Mouse (Mus musculus): ENCODE measurements around the gene Slc22a15.

The Slc22a15 gene

GRCm38 (mm10) chr3:101895376-101895910 lies 28.8 kb downstream of the Slc22a15 start:
- no peak for TF ChIP-seq GATA4 (IDR thresholded peaks at IDR 0.05; ENCODE audit: insufficient replicate concordance, low read length)

GRCm38 (mm10) chr3:101885591-101885990 lies 38.7 kb downstream of the Slc22a15 start:
- no peak for TF ChIP-seq GATA4 (IDR thresholded peaks at IDR 0.05; ENCODE audit: insufficient replicate concordance, low read length)

DNA sequence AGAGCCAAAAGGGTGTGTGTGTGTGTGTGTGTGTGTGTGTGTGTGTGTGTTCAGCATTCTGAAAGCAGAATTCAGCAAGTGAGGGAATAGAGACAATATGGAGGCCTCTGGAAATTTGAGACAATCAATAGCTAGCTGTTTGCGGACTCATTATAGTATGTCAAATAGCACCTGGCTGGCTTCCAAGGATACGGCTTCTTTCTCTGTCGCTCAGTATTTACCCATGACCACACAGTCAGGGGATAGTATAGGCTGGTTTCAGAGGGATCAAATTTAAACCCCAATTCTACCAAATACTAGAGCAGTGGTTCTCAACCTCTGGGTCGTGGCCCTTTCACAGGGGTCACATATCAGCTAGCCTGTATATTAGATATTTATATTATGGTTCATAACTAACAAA lies 39.2 kb downstream of the Slc22a15 start:
- no peak for TF ChIP-seq GATA4 (IDR thresholded peaks at IDR 0.05; ENCODE audit: insufficient replicate concordance, low read length)

GRCm38 (mm10) chr3:101883902-101884301 lies 40.4 kb downstream of the Slc22a15 start:
- no peak for TF ChIP-seq GATA4 (IDR thresholded peaks at IDR 0.05; ENCODE audit: insufficient replicate concordance, low read length)

DNA sequence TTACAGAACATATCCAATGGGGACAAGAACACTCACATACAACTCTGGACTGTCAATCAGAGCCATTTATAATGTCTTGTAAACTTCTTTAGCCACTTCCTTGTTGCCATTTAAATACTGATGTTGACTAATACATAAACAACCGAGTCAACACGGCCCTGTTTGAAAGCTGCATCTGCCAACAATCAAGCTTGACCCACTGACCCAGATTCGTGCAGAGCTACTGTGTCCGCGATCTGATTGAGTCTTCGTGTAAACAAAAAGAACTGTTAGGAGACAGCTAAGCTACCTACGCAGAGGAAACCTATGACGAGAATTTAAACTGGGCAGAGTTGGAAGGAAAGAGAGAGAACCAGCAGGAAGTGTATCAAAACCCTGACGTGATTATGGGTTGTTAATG lies 42.5 kb downstream of the Slc22a15 start:
- TF ChIP-seq GATA4 (IDR thresholded peaks at IDR 0.05; ENCODE audit: insufficient replicate concordance, low read length) = no peak

- no peak for TF ChIP-seq GATA4 (IDR thresholded peaks at IDR 0.05; ENCODE audit: insufficient replicate concordance, low read length)
These were observed 43.4 kb downstream of the Slc22a15 start for GRCm38 (mm10) chr3:101880818-101881217.

DNA sequence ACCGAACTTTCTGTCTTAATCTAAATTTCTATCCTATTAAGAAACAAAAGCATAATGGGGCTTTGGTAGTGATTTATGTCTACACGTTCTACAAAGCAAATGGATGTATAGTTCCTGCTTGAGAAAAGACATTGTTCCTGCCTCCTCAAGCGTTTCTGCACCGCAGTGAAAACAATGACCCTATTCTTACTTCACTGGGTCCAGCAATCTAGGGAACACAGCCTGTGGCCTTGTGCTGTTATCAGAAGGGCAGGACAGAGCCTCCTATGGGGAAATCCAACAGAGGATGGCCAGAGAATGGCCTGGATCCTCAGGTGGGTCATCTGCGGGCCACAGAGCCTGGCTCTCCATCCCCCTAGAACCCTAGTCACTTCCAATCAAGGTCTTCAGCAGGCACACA lies 46.1 kb downstream of the Slc22a15 start:
- TF ChIP-seq GATA4 (IDR thresholded peaks at IDR 0.05; ENCODE audit: insufficient replicate concordance, low read length) = no peak

GRCm38 (mm10) chr3:101876459-101877285 lies 47.6 kb downstream of the Slc22a15 start:
- TF ChIP-seq GATA4 (IDR thresholded peaks at IDR 0.05; ENCODE audit: insufficient replicate concordance, low read length) = no peak

DNA sequence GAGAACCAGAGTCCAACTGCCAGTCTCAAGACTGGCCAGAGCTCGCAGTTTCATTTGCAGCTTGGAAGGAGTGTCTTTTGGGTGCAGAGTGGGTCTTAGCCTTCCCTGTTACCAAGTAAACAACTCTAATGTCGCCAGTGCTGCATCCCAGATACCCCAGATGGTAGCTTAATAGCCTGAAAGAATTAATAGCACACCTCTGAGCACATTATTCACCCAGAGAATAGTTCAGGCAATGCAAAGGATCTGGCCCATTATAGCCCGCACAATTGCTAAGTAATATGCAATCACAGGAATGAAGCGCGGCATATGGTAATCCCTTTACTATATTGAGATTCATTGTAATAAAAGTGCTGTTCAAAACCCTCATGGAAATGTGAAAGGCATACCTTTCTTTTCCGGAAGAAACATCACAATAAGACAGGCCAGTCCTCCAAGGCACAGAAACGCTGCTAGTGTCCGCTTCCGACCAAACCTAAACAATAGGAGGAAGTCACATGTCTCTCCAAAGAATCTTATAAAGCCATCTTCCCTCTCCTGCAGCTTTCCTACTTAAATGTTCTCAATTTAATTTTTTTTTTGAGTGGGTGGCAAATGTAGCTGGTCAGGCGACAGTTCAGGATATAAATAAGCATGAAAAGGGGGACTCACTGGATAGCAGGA lies 48.9 kb downstream of the Slc22a15 start:
- TF ChIP-seq GATA4 (IDR thresholded peaks at IDR 0.05; ENCODE audit: insufficient replicate concordance, low read length) = 0 out of 2 replicates have a peak, but pooled peaks have one; percentile 19

GRCm38 (mm10) chr3:101873061-101873675 lies 51.1 kb downstream of the Slc22a15 start:
- TF ChIP-seq GATA4 (IDR thresholded peaks at IDR 0.05; ENCODE audit: insufficient replicate concordance, low read length) = no peak

DNA sequence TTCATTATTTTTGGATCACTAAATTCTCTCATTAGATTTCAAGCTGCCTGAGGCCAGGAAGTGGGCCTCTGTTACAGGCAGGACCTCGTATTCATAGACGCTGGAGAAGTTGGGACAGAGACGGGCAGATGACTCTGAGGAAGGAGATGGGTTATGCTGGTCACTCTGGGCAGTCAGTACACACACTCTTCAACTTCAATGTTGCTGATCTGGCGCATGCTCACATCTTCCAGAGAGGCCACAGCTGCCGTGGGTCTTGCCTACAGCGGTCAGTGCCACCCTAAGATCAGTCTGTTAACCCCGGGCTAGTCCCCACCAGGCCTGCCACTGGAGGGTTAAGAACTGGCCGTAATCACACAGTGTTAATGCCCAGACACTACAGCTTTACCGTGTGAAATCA lies 52.3 kb downstream of the Slc22a15 start:
- TF ChIP-seq GATA4 (IDR thresholded peaks at IDR 0.05; ENCODE audit: insufficient replicate concordance, low read length) = no peak

DNA sequence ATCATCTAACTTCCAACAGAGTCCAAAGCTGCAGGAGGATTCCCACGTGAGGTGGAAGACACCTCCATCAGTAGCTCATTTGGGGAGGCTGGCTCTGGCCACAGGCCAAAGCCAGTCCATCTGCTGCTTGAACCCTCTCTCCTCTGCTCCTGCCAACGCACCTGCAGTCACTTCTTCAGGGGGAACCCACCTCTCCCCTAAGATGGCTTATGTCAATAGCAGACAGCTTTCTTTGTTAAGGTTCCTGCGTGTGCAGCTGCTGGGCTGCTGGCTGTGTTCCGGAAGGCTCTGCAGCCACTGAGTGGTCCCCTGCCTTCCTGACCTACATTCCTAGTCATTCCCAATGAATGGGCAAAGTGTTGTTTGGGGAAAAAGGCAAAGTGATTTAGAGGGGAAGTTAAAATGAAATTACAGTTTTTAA lies 57.2 kb downstream of the Slc22a15 start:
- TF ChIP-seq GATA4 (IDR thresholded peaks at IDR 0.05; ENCODE audit: insufficient replicate concordance, low read length) = no peak

DNA sequence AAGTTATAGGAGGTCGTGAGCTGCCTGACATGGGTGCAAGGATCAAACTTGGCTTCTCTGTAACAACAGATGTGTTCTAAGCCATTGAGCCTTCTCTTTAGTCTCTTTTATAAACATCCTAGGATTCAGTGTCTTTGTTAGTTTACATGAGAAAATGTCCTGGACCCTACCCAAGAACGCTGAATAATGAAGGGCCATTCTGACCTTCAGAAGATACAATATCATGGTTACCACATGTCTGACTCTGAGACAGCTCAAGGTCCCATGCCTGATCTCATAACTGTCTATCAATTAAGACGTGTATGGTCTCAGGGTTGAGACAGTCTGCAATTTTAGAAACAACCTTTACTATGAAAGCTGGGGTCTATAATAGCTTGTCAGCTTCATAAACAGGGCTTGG lies 62.4 kb downstream of the Slc22a15 start:
- TF ChIP-seq GATA4 (IDR thresholded peaks at IDR 0.05; ENCODE audit: insufficient replicate concordance, low read length) = no peak

GRCm38 (mm10) chr3:101860151-101860550 lies 64.1 kb downstream of the Slc22a15 start:
- no peak for TF ChIP-seq GATA4 (IDR thresholded peaks at IDR 0.05; ENCODE audit: insufficient replicate concordance, low read length)

- TF ChIP-seq GATA4 (IDR thresholded peaks at IDR 0.05; ENCODE audit: insufficient replicate concordance, low read length) = no peak
These were observed 64.5 kb downstream of the Slc22a15 start for GRCm38 (mm10) chr3:101859740-101860139.

DNA sequence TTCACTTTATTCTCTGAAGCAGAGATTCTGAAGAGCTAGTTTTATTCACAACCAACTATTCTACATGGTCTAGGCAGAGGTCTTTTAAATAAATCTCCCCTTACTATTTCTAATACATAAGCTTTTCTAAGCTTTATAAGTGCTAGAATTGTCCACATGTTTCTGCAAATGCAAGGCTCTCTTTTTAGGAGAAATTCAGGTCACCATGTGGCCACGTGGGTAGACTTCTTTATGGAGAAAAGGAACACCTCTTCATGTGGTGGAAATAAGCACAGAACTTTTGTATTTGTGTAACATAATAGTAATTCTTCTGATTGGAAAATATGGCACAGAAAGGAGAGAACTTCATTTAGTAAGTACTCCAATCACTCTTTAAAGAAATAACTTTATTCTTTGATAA lies 70.2 kb downstream of the Slc22a15 start:
- no peak for TF ChIP-seq GATA4 (IDR thresholded peaks at IDR 0.05; ENCODE audit: insufficient replicate concordance, low read length)

All from liver, adult (tissue).